Mouse (Mus musculus) E14TG2a.4 (cell line): ENCODE data around the gene Rubcn.

ENCODE experiments used
- CTCF ChIP-seq: conservative IDR thresholded peaks from 2 replicates; pipeline ENCODE4 v1.5.1; 2014; ENCODE audit warnings: low read length
- POU5F1 ChIP-seq: IDR thresholded peaks from 2 replicates; pipeline ENCODE4 v1.6.1; 2014; ENCODE audit warnings: low read length, borderline replicate concordance

DNA sequence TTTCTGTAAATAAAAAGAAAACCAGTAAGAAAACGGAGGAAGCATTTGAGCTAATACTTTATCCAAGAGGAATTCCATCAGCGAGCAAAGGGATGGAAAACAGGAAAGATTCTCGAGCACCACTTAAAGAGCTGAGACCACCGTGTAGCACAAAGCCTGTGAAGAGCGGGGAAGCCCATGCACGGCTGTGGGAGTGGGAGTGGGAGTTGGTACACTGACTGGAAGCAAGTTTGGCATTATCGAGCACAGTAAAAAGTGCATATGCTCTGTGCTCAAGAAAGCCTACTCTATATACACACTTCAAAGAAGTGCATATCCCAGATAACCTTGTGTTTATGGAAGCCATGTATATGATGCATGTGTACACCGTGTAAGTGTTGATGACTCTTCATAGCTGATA, 49.5 kb upstream of the Rubcn start:
- TF ChIP-seq CTCF (no peak), POU5F1 (no peak)
